Mouse (Mus musculus) small intestine, adult 2 months (tissue): ENCODE measurements around the gene Nek8. TPM values are rescaled to one million over a fixed set of nuclear protein-coding genes. Genes with fewer than 3 reads are reported as not detected.

Experiments
- H3K27ac ChIP-seq: fragments of 200-500 bp; 2 replicates; pipeline ENCODE4 v1.5.1; 2012; ENCODE audit warnings: low read depth, low read length, control low read depth, inconsistent platforms; ENCODE audit not compliant: insufficient read depth
- H3K27me3 ChIP-seq: fragments of 200-500 bp; 2 replicates; pipeline ENCODE4 v1.6.1; 2012; ENCODE audit warnings: mild to moderate bottlenecking, moderate library complexity, low read length, inconsistent platforms; ENCODE audit not compliant: control insufficient read depth, insufficient read depth
- H3K36me3 ChIP-seq: fragments of 200-500 bp; 2 replicates; pipeline ENCODE4 v1.6.1; 2012; ENCODE audit warnings: mild to moderate bottlenecking, low read length, control low read depth, inconsistent platforms; ENCODE audit not compliant: control insufficient read depth, insufficient read depth
- H3K4me1 ChIP-seq: fragments of 200-500 bp; 2 replicates; pipeline ENCODE4 v1.6.1; 2012; ENCODE audit warnings: low read length, inconsistent platforms, mixed read lengths; ENCODE audit not compliant: control insufficient read depth, insufficient read depth, insufficient read length
- H3K4me3 ChIP-seq: fragments of 200-500 bp; 2 replicates; pipeline ENCODE4 v1.5.1; 2012; ENCODE audit warnings: low read depth, mild to moderate bottlenecking, control low read depth, inconsistent platforms, low read length, moderate library complexity
- CTCF ChIP-seq: fragments of 200-500 bp; IDR thresholded peaks from 2 replicates; pipeline ENCODE4 v1.5.1; 2012; ENCODE audit warnings: low read depth, mild to moderate bottlenecking, control low read depth, inconsistent platforms, low read length, moderate library complexity, mixed read lengths; ENCODE audit not compliant: insufficient replicate concordance, insufficient read length; ENCODE audit errors: extremely low read depth
- POLR2A ChIP-seq: fragments of 200-500 bp; IDR thresholded peaks from 2 replicates; pipeline ENCODE4 v1.6.1; 2012; ENCODE audit warnings: low read depth, mild to moderate bottlenecking, control low read depth, inconsistent platforms, low read length, moderate library complexity
- WGBS: fragments of 180-500 bp; shearing (Covaris S2); methylation state at CpG from one replicate; pipeline ENCODE4 v1.1.7; 2018; 5-methylcytosine and 5-hydroxymethylcytosine counted together
- polyA plus RNA-seq: library from polyadenylated mRNA; depleted of rRNA; stranded (reverse); fragments of >200 nt; gene quantifications from 2 replicates; pipeline ENCODE4 v1.2.3, GENCODE M21; 2012

The Nek8 gene
- polyA plus RNA-seq, 1 experiment, result 6.6 TPM

DNA sequence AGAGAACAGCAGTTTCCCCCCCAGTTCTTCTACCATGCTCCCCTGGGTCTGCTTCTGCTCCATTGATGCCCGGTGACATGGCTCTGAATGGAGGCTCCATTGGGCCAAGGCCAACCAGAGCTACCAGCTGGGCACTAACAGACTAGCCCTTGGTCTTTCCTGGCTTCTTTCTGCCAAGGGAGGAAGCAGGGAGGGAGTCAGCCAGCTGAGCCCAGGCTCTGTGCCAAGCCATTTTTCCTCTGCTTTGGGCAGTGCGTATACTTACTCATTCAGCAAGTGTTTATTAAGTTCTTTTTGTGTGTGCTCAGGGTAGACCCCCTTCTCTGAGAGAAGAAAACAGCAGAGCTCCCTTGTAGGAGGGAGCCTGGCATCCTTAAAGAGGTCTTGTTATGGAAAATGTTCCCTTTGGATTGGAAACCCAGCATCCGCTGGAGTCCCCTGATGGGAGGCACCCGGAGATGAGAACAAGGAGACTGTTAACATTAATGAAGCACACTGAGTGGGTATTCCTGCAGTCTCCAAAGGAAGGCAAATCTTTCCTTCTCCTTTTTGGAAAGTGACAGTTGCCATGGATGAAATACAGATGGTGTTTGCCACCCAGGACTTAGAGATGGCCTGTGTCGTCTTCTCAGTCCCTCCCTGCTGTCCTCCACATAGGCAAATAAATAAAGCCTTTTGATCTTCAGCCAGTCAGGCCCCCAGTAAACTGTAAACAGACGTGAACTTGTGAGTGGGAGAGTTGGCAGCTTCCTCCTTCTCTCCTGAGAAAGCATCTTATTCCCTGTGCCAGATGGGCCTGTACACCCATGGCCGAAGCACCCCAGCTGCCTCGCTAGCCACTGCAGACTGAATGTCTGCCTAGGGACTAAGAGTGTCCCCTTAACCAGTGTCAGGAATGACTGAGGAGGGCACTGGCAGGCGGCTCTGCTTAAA lies 23.9 kb downstream of the Nek8 start:
- H3K36me3 ChIP-seq, result peaks cover 36% of the 10 kb centered on the region
- H3K27ac ChIP-seq, result 0 out of 2 replicates have a peak overlapping the region, but pooled peaks have one; percentile 14
- 75% methylated on average over 9 of the region's 9 CpGs for WGBS
- H3K4me1 ChIP-seq, result no peaks in the 10 kb centered on the region; the same call in 1 of the 2 replicates
- TF ChIP-seq POLR2A, result no peak
- no peak for TF ChIP-seq CTCF
- no peaks in the 10 kb centered on the region for H3K27me3 ChIP-seq
- no peak overlapping the region for H3K4me3 ChIP-seq

DNA sequence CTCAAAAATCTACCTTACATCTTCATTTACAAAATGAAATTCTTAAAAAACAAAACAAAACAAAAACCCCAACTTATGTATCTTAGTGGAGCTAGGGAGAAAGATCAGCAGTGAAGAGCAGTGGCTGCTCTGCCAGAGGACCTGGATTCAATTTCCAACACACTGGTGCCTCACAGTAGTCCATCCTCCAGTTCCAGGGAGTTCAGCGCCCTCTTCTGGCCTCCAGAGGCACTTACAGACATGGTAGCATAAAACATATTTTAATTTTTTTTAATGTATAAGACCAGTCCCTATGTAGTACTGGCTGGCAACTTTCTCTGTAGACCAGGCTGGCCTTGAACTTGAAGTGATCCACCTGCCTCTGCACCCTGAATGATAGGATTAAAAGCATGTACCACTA lies 25.3 kb downstream of the Nek8 start:
- H3K4me1 ChIP-seq, result no peaks in the 10 kb centered on the region; the same call in 1 of the 2 replicates
- 50% methylated on average over 1 of the region's 1 CpGs for WGBS
- peaks cover 38% of the 10 kb centered on the region for H3K36me3 ChIP-seq
- H3K4me3 ChIP-seq, result no peak overlapping the region
- no peaks in the 10 kb centered on the region for H3K27me3 ChIP-seq
- TF ChIP-seq CTCF (peak; percentile 60; the same call in 1 of the 2 replicates), POLR2A (no peak)
- H3K27ac ChIP-seq, result no peak overlapping the region

DNA sequence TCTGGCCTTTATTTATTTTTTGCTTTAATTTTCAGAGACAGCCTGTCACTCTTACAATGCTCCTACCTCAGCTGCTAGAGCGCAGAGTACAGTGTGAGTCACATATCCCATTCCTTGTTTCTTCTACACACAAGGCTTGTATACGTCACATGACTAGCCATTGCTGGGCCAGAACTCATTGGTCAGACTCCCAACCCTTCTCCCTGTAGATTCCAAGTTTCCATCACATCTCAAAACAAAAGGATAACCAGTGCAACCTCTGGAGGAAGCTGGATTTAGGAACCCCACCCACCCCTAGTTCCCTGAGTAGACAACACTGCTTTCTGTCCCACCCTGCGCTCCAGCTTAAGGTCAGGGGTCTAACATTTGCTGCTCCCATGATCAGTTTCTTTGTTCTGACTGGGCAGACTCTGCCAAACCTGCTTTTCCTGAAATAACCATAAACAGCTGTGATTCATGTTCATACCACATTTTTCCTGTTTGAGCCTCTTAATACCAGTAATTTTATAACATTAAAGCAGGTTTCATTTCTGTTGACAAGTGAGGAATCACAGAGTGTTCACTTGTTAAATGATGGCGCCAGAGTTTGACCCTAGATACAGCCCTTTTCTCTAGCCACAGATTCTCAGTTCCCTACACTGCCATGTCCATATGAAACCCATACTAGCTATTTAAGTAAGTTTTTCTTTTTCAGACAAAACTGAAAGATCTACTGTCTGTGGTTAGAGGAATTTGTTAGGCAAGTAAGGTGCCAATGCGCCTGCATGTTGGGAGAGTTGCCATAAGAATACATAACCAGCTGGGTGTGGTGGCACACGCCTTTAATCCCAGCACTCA lies 29.6 kb downstream of the Nek8 start:
- 87% methylated on average over 6 of the region's 6 CpGs for WGBS
- Histone ChIP-seq H3K36me3 (peaks cover 36% of the 10 kb centered on the region), H3K4me1 (no peaks in the 10 kb centered on the region), H3K4me3 (no peak overlapping the region), H3K27ac (no peak overlapping the region), H3K27me3 (no peaks in the 10 kb centered on the region)
- no peak for TF ChIP-seq POLR2A
- no peak for TF ChIP-seq CTCF

DNA sequence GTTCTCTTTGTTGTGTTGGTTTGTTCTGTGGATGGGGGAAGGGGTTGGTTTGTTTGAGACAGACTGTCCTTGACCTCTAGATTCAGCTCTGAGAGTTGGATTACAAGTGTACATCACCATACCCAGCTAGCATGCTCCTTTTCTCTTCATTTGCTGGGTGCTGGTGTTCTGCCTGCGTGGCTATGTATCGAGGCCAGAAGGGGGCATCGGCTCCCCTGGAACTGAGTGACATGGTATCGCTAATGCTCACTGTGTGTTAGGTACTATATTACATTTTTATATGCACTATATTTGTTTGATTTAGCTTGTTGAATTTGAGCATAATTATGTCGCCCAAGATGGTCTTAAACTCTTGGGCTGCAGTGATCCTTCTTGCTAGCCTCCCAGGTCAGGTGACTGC lies 30.3 kb downstream of the Nek8 start:
- H3K36me3 ChIP-seq, result peaks cover 36% of the 10 kb centered on the region
- no peak overlapping the region for H3K27ac ChIP-seq
- WGBS, result 88% methylated on average over 5 of the region's 5 CpGs
- H3K4me1 ChIP-seq, result no peaks in the 10 kb centered on the region
- no peak overlapping the region for H3K4me3 ChIP-seq
- TF ChIP-seq CTCF, result no peak
- TF ChIP-seq POLR2A, result no peak
- no peaks in the 10 kb centered on the region for H3K27me3 ChIP-seq

DNA sequence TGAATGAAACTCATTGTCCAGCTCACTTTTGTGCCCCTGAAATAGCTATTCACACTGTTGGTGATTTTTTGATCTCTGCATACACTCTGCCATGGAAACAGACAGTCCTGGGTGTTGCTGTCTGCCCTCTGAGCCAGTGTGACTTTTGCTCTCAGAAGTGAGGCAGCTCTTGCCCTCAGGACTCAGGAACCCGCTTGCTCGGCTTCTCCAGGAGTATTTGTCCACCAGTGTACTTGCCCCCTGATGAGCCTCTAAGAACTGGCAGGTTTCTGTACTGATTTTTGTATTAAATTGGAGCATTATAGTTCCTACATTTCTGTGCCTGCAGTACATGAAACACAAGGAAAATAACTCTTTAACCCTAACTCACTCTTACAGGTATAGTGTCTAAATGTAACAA lies 33.0 kb downstream of the Nek8 start:
- Histone ChIP-seq H3K36me3 (peaks cover 28% of the 10 kb centered on the region), H3K27ac (no peak overlapping the region), H3K4me1 (no peaks in the 10 kb centered on the region), H3K4me3 (no peak overlapping the region), H3K27me3 (no peaks in the 10 kb centered on the region)
- no peak for TF ChIP-seq CTCF
- no peak for TF ChIP-seq POLR2A
- 92% methylated on average over 2 of the region's 2 CpGs for WGBS

DNA sequence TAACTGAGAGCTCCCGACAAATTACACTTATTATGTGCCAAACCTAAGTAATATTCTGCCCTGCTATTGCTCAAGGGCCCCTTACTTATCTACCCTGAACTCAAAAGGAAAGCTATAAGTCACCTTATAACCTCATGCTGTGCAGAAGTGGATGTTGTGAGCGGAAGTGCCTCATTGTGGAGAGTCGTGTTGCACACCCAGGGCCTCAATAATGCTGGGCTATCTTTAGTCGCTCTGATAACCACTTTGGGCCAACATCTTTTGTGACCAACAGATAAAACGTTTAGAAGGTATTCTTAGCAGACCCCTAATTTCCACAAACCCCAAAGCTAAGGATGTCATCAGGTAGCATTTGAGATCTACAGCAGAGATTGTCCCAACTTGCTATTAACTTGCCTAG lies 35.8 kb downstream of the Nek8 start:
- 65% methylated on average over 5 of the region's 5 CpGs for WGBS
- no peak overlapping the region for H3K4me3 ChIP-seq
- no peaks in the 10 kb centered on the region; the same call in 1 of the 2 replicates for H3K4me1 ChIP-seq
- no peaks in the 10 kb centered on the region for H3K27me3 ChIP-seq
- no peak for TF ChIP-seq POLR2A
- TF ChIP-seq CTCF, result no peak
- peaks cover 15% of the 10 kb centered on the region for H3K36me3 ChIP-seq
- H3K27ac ChIP-seq, result no peak overlapping the region

DNA sequence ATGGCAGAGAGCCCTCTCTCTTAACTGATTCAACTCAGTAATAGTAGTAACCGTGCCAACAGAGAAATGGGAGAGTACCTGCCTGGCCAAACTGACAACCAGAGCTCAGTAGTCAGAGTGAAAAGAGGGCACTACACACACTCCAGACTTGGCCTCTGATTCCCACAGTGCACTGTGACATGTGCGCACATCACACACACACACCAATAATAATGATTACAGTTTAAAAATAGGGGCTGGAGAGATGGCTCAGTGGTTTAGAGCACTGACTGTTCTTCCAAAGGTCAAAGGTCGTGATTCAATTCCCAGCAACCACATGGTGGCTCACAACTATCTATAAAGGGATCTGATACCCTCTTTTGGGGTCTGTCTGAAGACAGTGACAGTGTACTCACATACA lies 38.5 kb downstream of the Nek8 start:
- Histone ChIP-seq H3K4me1 (peaks cover 3% of the 10 kb centered on the region; the same call in 1 of the 2 replicates), H3K27me3 (no peaks in the 10 kb centered on the region), H3K27ac (no peak overlapping the region), H3K36me3 (no peaks in the 10 kb centered on the region), H3K4me3 (no peak overlapping the region)
- 77% methylated on average over 3 of the region's 3 CpGs for WGBS
- TF ChIP-seq POLR2A (no peak), CTCF (no peak)
